Mouse (Mus musculus): ENCODE data around the gene Rrp36. TPM values are rescaled to one million over a fixed set of nuclear protein-coding genes. Genes with fewer than 3 reads are reported as not detected.
A peak's percentile ranks its signal among the peaks of the same experiment; 100 is the strongest.

The Rrp36 gene
- polyA plus RNA-seq, 1 experiment from 2014 or later = 53.4 TPM

DNA sequence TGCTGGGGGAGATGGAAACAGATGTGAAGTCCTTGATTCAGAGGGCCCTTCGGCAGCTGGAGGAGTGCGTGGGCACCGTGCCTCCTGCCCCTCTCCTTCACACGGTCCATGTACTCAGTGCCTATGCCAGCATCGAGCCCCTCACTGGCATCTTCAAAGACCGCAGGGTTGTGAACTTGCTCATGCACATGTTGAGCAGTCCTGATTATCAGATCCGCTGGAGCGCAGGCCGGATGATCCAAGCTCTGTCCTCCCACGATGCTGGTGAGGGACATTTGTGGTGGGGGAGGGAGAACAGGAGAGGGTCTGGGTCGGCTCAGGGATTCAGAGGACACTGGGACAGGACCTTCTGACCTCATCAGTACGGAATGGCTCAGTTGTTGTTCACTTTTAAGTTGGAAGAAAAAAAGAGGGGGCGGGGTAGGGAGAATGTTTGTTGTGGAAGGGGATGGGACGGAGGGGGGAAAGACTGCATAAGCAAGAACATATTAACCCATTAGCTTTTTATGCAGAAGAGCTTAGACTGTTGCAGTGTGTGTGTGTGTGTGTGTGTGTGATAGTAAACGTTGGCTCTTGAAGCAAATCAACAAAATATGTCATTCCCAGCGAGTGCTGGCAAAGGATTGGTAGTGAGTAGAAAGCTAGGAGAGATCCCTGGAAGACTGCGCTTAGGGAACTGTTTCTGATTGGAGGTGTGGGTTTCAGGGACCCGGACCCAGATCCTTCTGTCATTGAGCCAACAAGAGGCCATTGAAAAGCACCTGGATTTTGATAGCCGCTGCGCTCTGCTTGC lies 22.2 kb downstream of the Rrp36 start:
- Histone ChIP-seq H3K4me3 (ENCODE audit: low read depth, low read length) (peak overlapping the region; percentile 3; the same call in 1 of the 2 replicates), H3K4me1 (ENCODE audit: control insufficient read depth, insufficient read depth, low read length) (peaks cover 21% of the 10 kb centered on the region), H3K4me2 (peak overlapping the region; percentile 85), H3K27me3 (ENCODE audit: control insufficient read depth, insufficient read depth, low read length) (no peaks in the 10 kb centered on the region), H3K9me3 (ENCODE audit: control insufficient read depth, low read length) (no peaks in the 10 kb centered on the region), H3K36me3 (ENCODE audit: control insufficient read depth, insufficient read depth, low read length) (peaks cover 9% of the 10 kb centered on the region), H3K9ac (ENCODE audit: low read length) (0 out of 2 replicates have a peak overlapping the region, but pooled peaks have one; percentile 45), H3K27ac (ENCODE audit: low read depth, low read length) (no peak overlapping the region)
- ATAC-seq (ENCODE audit: low FRiP score) (no peak), DNase-seq (ENCODE audit: low spot score, missing footprints) (peak; percentile 75)
- WGBS = 80% methylated on average over 20 of the region's 20 CpGs

DNA sequence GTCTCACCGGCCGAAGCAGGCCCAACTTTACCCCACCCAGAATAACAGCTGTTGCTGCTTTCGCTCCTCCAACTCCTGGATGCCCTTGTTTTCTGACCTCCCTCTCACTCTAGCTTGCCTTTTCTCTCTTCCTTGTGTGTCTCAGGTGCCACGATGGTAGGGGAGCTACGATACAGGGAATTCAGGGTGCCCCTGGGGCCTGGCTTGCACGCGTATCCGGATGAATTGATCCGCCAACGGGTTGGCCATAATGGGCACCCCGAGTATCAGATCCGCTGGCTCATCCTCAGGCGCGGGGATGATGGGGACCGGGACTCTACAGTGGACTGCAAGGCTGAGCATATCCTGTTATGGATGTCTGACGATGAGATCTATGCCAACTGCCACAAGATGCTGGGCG lies 22.9 kb downstream of the Rrp36 start:
- H3K9ac ChIP-seq (ENCODE audit: low read length) = peak overlapping the region; percentile 92
- peak overlapping the region; percentile 71 for H3K4me3 ChIP-seq (ENCODE audit: low read depth, low read length)
- H3K4me1 ChIP-seq (ENCODE audit: control insufficient read depth, insufficient read depth, low read length) = peaks cover 26% of the 10 kb centered on the region
- no peaks in the 10 kb centered on the region for H3K27me3 ChIP-seq (ENCODE audit: control insufficient read depth, insufficient read depth, low read length)
- DNase-seq (ENCODE audit: low spot score, missing footprints) (no peak), ATAC-seq (ENCODE audit: low FRiP score) (no peak)
- H3K36me3 ChIP-seq (ENCODE audit: control insufficient read depth, insufficient read depth, low read length) = peaks cover 9% of the 10 kb centered on the region
- 85% methylated on average over 17 of the region's 17 CpGs for WGBS
- no peak overlapping the region for H3K27ac ChIP-seq (ENCODE audit: low read depth, low read length)
- H3K9me3 ChIP-seq (ENCODE audit: control insufficient read depth, low read length) = no peaks in the 10 kb centered on the region
- H3K4me2 ChIP-seq = peak overlapping the region; percentile 85

DNA sequence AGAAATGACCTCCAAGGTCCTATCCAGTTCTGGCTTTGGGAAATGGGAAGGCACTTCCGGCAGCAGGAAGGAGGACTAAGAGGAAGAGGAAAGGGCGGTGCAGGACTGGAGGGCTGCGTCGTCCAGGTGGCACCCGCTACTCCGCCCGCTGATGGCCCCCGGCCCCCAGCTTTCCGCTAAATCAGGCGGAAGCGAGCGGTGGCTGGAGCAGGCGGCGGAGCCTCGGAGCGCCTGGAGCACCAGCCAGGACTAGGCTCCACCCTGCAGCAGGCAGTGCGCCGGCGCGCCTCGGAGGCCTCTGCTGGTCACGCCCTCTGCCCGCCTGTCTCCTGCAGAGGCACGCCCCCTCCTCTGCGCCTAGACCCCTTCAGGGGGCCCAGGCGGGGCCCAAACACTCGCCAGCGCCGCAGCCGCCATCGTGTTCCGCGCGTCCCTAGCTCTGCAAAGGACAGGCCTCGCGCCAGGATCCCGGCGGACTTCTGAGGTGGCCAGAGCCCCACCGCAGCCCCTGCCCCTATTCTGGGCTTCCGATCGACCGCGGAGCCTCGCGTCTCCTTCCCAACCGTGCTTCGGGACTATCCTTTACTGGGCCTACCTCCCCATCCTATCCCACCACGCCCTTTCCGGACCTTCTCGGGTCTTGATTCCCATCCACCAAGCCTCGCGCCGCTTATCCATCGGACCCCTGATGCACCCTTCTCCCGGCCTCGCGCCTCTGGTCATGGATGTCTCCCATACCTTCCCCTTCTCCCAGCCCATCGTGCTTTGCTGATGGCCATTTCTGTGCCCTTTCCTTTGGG lies 23.7 kb downstream of the Rrp36 start, which contains the start of gene Cul7:
TSS of gene Cul7 (plus strand) at position 106 of the 800 bp plus-strand sequence.
- DNase-seq (ENCODE audit: low spot score, missing footprints) = peak; percentile 98
- WGBS = under 1% methylated on average over 58 of the region's 58 CpGs
- peak within 1 kb of the TSS; percentile 71 for H3K4me3 ChIP-seq (ENCODE audit: low read depth, low read length)

DNA sequence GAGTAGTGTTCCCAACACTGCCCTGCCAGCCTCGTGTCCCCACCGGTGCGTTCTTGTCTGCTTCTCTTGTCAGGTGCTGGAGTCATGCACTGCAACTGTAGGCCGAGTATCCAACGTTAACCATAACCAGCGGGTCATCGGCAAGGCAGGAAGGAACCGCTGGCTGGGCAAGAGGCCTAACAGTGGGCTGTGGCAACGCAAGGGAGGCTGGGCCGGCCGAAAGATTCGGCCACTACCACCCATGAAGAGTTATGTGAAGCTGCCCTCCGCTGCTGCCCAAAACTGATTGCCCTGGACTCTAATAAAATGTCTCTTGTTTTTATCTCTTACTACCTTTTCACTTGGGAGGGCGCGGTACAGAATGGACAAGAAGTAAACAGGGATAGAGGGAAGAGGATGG lies 24.3 kb downstream of the Rrp36 start:
- Histone ChIP-seq H3K4me2 (peak overlapping the region; percentile 85), H3K27me3 (ENCODE audit: control insufficient read depth, insufficient read depth, low read length) (no peaks in the 10 kb centered on the region), H3K4me1 (ENCODE audit: control insufficient read depth, insufficient read depth, low read length) (peaks cover 30% of the 10 kb centered on the region), H3K27ac (ENCODE audit: low read depth, low read length) (peak overlapping the region; percentile 84), H3K4me3 (ENCODE audit: low read depth, low read length) (peak overlapping the region; percentile 71), H3K36me3 (ENCODE audit: control insufficient read depth, insufficient read depth, low read length) (peaks cover 6% of the 10 kb centered on the region), H3K9me3 (ENCODE audit: control insufficient read depth, low read length) (no peaks in the 10 kb centered on the region), H3K9ac (ENCODE audit: low read length) (peak overlapping the region; percentile 92)
- DNase-seq (ENCODE audit: low spot score, missing footprints) = no peak
- no peak for ATAC-seq (ENCODE audit: low FRiP score)
- 39% methylated on average over 15 of the region's 15 CpGs for WGBS

More for the DNA sequence above, 23.7 kb downstream of the Rrp36 start, which contains the start of gene Cul7:
- Histone ChIP-seq H3K9me3 (ENCODE audit: control insufficient read depth, low read length) (no peaks in the 10 kb centered on the region), H3K9ac (ENCODE audit: low read length) (peak within 1 kb of the TSS; percentile 92), H3K4me1 (ENCODE audit: control insufficient read depth, insufficient read depth, low read length) (peaks cover 26% of the 10 kb centered on the region), H3K27ac (ENCODE audit: low read depth, low read length) (peak within 1 kb of the TSS; percentile 84), H3K36me3 (ENCODE audit: control insufficient read depth, insufficient read depth, low read length) (peaks cover 7% of the 10 kb centered on the region), H3K4me2 (peak within 1 kb of the TSS; percentile 85), H3K27me3 (ENCODE audit: control insufficient read depth, insufficient read depth, low read length) (no peaks in the 10 kb centered on the region)
- peak; percentile 95 for ATAC-seq (ENCODE audit: low FRiP score)

DNA sequence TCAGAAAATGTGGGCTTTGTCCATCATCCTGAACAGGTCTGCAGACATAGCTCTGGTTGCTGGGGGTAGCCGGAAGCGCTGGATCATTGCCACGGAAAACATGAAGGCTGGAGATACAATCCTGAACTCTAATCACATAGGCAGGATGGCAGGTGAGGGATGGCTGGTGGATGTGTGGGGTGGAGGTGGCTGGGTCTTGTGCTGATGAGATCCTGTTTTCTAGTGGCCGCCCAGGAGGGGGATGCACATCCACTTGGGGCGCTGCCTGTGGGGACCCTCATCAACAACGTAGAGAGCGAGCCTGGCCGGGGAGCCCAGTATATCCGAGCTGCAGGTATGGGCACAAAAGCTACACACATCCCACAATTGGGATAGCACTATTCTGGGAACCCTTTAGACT lies 25.7 kb downstream of the Rrp36 start:
- Histone ChIP-seq H3K27ac (ENCODE audit: low read depth, low read length) (no peak overlapping the region), H3K27me3 (ENCODE audit: control insufficient read depth, insufficient read depth, low read length) (no peaks in the 10 kb centered on the region), H3K36me3 (ENCODE audit: control insufficient read depth, insufficient read depth, low read length) (no peaks in the 10 kb centered on the region), H3K4me1 (ENCODE audit: control insufficient read depth, insufficient read depth, low read length) (peaks cover 32% of the 10 kb centered on the region), H3K4me2 (no peak overlapping the region), H3K9me3 (ENCODE audit: control insufficient read depth, low read length) (no peaks in the 10 kb centered on the region), H3K4me3 (ENCODE audit: low read depth, low read length) (no peak overlapping the region), H3K9ac (ENCODE audit: low read length) (no peak overlapping the region)
- 94% methylated on average over 9 of the region's 9 CpGs for WGBS
- no peak for DNase-seq (ENCODE audit: low spot score, missing footprints)
- no peak for ATAC-seq (ENCODE audit: low FRiP score)

DNA sequence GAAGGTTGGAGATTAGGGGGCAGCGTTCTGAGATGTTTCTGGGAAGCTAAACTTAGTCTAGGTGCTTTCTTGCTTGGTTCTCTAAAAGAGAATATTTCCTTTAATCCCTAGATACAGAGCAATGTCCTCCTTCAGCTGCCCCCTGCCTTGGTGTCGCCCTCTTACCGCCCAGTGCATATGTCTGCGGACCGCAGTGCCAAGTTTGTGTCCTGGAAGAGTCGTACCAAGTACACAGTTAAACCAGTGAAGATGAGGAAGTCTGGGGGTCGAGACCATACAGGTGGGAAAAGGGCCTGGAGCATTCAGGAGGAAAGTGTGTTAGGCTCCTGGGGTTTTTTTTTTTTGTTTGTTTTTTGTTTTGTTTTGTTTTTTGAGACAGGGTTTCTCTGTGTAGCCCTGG lies 26.9 kb downstream of the Rrp36 start:
- 0 out of 2 replicates have a peak overlapping the region, but pooled peaks have one; percentile 71 for H3K4me2 ChIP-seq
- no peaks in the 10 kb centered on the region for H3K9me3 ChIP-seq (ENCODE audit: control insufficient read depth, low read length)
- H3K9ac ChIP-seq (ENCODE audit: low read length) = no peak overlapping the region
- DNase-seq (ENCODE audit: low spot score, missing footprints) (no peak), ATAC-seq (ENCODE audit: low FRiP score) (no peak)
- no peaks in the 10 kb centered on the region for H3K36me3 ChIP-seq (ENCODE audit: control insufficient read depth, insufficient read depth, low read length)
- 90% methylated on average over 7 of the region's 7 CpGs for WGBS
- no peak overlapping the region for H3K27ac ChIP-seq (ENCODE audit: low read depth, low read length)
- H3K4me3 ChIP-seq (ENCODE audit: low read depth, low read length) = no peak overlapping the region
- peaks cover 32% of the 10 kb centered on the region for H3K4me1 ChIP-seq (ENCODE audit: control insufficient read depth, insufficient read depth, low read length)
- no peaks in the 10 kb centered on the region for H3K27me3 ChIP-seq (ENCODE audit: control insufficient read depth, insufficient read depth, low read length)

DNA sequence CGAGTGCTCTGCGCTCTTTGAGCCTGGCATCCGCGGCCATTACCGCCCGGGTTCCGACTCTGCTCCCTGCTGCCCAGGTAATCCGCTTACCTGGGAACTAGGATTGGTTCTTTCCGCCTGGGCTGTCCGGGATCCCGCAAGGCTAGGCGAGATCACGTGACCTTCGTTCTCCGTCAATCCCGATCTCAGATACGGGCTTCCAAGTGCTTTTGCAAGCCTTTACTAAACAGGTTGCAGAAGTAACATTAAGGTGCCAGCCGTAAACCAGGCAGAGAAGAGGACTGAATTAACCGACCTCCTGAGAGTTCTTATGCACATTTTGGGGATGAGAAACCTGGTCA lies 27.9 kb downstream of the Rrp36 start:
- ATAC-seq (ENCODE audit: low FRiP score) (no peak), DNase-seq (ENCODE audit: low spot score, missing footprints) (no peak)
- peak overlapping the region; percentile 78 for H3K4me3 ChIP-seq (ENCODE audit: low read depth, low read length)
- no peaks in the 10 kb centered on the region for H3K36me3 ChIP-seq (ENCODE audit: control insufficient read depth, insufficient read depth, low read length)
- peak overlapping the region; percentile 71 for H3K4me2 ChIP-seq
- H3K27ac ChIP-seq (ENCODE audit: low read depth, low read length) = no peak overlapping the region
- no peaks in the 10 kb centered on the region for H3K9me3 ChIP-seq (ENCODE audit: control insufficient read depth, low read length)
- no peaks in the 10 kb centered on the region for H3K27me3 ChIP-seq (ENCODE audit: control insufficient read depth, insufficient read depth, low read length)
- 1% methylated on average over 19 of the region's 19 CpGs for whole genome bisulfite sequencing
- peaks cover 26% of the 10 kb centered on the region for H3K4me1 ChIP-seq (ENCODE audit: control insufficient read depth, insufficient read depth, low read length)
- H3K9ac ChIP-seq (ENCODE audit: low read length) = peak overlapping the region; percentile 68

DNA sequence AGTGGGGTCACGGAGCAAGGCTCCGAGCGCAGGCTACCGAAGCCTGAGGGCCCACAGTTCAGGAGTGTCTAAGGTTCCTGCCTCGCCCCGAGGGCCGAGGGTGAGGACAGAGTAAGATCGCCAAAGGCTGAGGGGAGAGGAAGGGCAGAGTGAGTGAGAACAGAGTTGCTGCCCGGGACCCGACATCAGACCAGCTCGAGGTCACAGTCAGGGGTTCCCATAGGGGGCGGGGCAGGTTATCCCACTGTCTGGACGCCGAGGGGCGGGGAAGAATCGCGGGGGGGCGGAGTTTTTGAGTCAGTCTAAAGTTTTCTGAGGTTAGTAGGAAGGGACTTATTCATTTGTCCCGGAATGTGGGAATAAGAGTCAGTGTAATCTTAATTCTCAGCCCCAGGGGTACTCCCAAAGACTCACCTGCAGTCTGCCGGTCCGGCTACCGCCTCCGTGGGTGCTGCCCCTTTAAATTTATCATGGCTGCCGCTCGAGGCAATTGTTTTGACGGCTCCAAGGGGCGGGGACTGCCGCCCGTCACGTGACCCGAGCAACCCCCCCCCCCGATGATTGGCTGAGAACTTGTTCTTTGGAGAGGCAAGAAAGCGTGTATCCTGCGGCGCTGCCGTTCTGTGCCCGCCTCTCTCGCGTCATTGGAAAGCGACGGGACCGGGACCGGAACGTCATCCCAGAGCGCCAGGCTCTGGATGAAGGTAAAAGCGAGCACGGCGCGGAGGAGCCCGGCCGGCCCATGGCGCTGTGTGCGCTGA lies 28.4 kb downstream of the Rrp36 start, which contains the start of the genes Klc4 and Mrpl2:
TSS of gene Klc4 (minus strand) at position 462 of the 761 bp plus-strand sequence.
TSS of gene Mrpl2 (plus strand) at position 669 of the 761 bp plus-strand sequence.
- Histone ChIP-seq H3K9ac (ENCODE audit: low read length) (peak within 1 kb of the TSS; percentile 68), H3K27me3 (ENCODE audit: control insufficient read depth, insufficient read depth, low read length) (no peaks in the 10 kb centered on the region), H3K4me3 (ENCODE audit: low read depth, low read length) (peak within 1 kb of the TSS; percentile 78), H3K36me3 (ENCODE audit: control insufficient read depth, insufficient read depth, low read length) (no peaks in the 10 kb centered on the region; the same call in 1 of the 2 replicates), H3K9me3 (ENCODE audit: control insufficient read depth, low read length) (no peaks in the 10 kb centered on the region), H3K27ac (ENCODE audit: low read depth, low read length) (no peak within 1 kb of the TSS), H3K4me2 (peak within 1 kb of the TSS; percentile 72), H3K4me1 (ENCODE audit: control insufficient read depth, insufficient read depth, low read length) (peaks cover 21% of the 10 kb centered on the region)
- DNase-seq (ENCODE audit: low spot score, missing footprints) = peak; percentile 100
- under 1% methylated on average over 53 of the region's 53 CpGs for WGBS
- peak; percentile 74 for ATAC-seq (ENCODE audit: low FRiP score)
